Mouse (Mus musculus) stomach, embryonic 15.5 days (tissue): Measurements from ENCODE around the gene Defb18. TPM values are rescaled to one million over a fixed set of nuclear protein-coding genes. Genes with fewer than 3 reads are reported as not detected.
"Not testable (repeated sequence)": the region's sequence is repeated elsewhere in the genome, so short reads cannot be mapped to it uniquely, and the experiment has no call there.

Source experiments
- ATAC-seq: fragments of 200-750 bp; cut with Nextera tagmentation; 2 replicates; pipeline ENCODE4 v1.8.0; 2017; ENCODE audit warnings: low read depth, moderate number of reproducible peaks, moderate TSS enrichment; ENCODE audit not compliant: insufficient read depth, low FRiP score
- H3K27ac ChIP-seq: fragments of 300-500 bp; sonication (generic); 2 replicates; pipeline ENCODE4 v1.5.1; 2015; ENCODE audit warnings: mild to moderate bottlenecking, inconsistent platforms
- H3K27me3 ChIP-seq: fragments of 300-500 bp; sonication (generic); replicated peaks from 2 replicates; pipeline ENCODE4 v1.6.1; 2015; ENCODE audit warnings: inconsistent platforms
- H3K36me3 ChIP-seq: fragments of 300-500 bp; sonication (generic); 2 replicates; pipeline ENCODE4 v1.6.1; 2015; ENCODE audit warnings: inconsistent platforms
- H3K4me1 ChIP-seq: fragments of 300-500 bp; sonication (generic); 2 replicates; pipeline ENCODE4 v1.6.1; 2015; ENCODE audit warnings: inconsistent platforms
- H3K4me2 ChIP-seq: fragments of 300-500 bp; sonication (generic); 2 replicates; pipeline ENCODE4 v1.6.1; 2015; ENCODE audit warnings: mild to moderate bottlenecking, inconsistent platforms
- H3K4me3 ChIP-seq: fragments of 300-500 bp; sonication (generic); replicated peaks from 2 replicates; pipeline ENCODE4 v1.5.1; 2015; ENCODE audit warnings: inconsistent platforms
- H3K9ac ChIP-seq: fragments of 300-500 bp; sonication (generic); 2 replicates; pipeline ENCODE4 v1.6.1; 2015; ENCODE audit warnings: inconsistent platforms
- H3K9me3 ChIP-seq: fragments of 300-500 bp; sonication (generic); 2 replicates; pipeline ENCODE4 v1.6.1; 2016; ENCODE audit warnings: inconsistent platforms
- WGBS: fragments of 180-500 bp; shearing (Covaris S2); methylation state at CpG from one replicate; pipeline ENCODE4 v1.1.7; 2015; 5-methylcytosine and 5-hydroxymethylcytosine counted together
- polyA plus RNA-seq: library from polyadenylated mRNA; unstranded; fragments of >200 nt; fragmentation: Nextera tagmentation; extraction: Ambion mirVana; gene quantifications from 2 replicates; pipeline ENCODE4 v1.2.1, GENCODE M21; 2015

Gene Defb18
- not detected in 2 replicates for polyA plus RNA-seq

DNA sequence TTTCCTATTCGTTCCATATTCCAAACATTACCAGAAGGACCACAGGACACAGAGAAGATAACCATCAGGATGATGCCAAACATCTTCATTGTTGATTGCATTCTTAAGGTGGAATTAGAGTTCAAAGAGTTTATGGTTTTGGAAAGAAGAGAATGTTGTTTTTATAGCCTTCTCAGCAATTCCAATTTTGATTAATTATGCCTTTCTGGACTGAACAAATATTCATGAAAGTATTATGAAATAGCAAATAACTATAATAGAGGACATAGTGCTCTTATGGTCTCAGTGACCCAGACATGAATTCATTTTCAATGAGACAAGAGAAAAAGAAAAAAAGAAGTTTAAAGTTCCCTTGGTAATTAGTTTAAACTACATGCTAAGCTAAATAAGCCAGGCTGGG lies at the start of gene Defb18:
Gene Defb18 (minus strand): TSS at position 101 of the 400 bp plus-strand sequence.
- no peak within 1 kb of the TSS for H3K4me2 ChIP-seq
- no peaks in the 10 kb centered on the region for H3K4me1 ChIP-seq
- no peak for ATAC-seq
- H3K27me3 ChIP-seq = no peaks in the 10 kb centered on the region
- H3K9me3 ChIP-seq = no peaks in the 10 kb centered on the region
- H3K9ac ChIP-seq = no peak within 1 kb of the TSS
- no peak within 1 kb of the TSS for H3K4me3 ChIP-seq
- H3K36me3 ChIP-seq = no peaks in the 10 kb centered on the region
- H3K27ac ChIP-seq = no peak within 1 kb of the TSS
- WGBS = 69% methylated on average over 1 of the region's 1 CpGs

DNA sequence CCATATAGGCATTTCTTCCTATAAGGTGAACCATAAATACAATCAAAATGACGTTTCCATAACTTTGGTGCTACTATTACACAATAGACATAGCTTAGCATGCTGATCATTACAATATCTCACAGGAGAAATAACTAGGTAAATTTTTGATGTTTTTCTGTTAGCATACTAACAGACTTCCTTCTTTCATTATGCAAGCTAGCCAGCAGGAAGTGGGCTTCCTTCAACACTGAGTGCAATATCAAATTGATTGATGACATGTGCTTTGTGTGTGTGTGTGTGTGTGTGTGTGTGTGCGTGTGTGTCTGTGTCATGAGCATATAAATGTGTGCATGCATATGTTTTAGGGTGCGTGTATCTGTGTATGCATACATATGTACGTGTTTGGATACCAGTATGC lies 33.9 kb upstream of the Defb18 start:
- no peaks in the 10 kb centered on the region for H3K27me3 ChIP-seq
- no peak overlapping the region for H3K4me3 ChIP-seq
- H3K9ac ChIP-seq = no peak overlapping the region
- H3K9me3 ChIP-seq = no peaks in the 10 kb centered on the region
- no peaks in the 10 kb centered on the region for H3K4me1 ChIP-seq
- no peak overlapping the region for H3K4me2 ChIP-seq
- ATAC-seq = no peak
- H3K36me3 ChIP-seq = no peaks in the 10 kb centered on the region
- 75% methylated on average over 4 of the region's 4 CpGs for WGBS
- no peak overlapping the region for H3K27ac ChIP-seq

- no peak overlapping the region for H3K9ac ChIP-seq
- no peaks in the 10 kb centered on the region for H3K4me1 ChIP-seq
- no peak overlapping the region for H3K4me2 ChIP-seq
- no peaks in the 10 kb centered on the region for H3K9me3 ChIP-seq
- ATAC-seq = no peak
- WGBS = 83% methylated on average over 5 of the region's 5 CpGs
- H3K27ac ChIP-seq = no peak overlapping the region
- H3K36me3 ChIP-seq = no peaks in the 10 kb centered on the region
- H3K4me3 ChIP-seq = no peak overlapping the region
- H3K27me3 ChIP-seq = no peaks in the 10 kb centered on the region
Observed at GRCm38 (mm10) chr1:18268845-18269244, 31.6 kb upstream of the Defb18 start.

GRCm38 (mm10) chr1:18265038-18265437 lies 27.8 kb upstream of the Defb18 start, which contains the start of gene Defb41:
Defb41 (minus strand) TSS chr1:18265138.
- Histone ChIP-seq H3K36me3 (no peaks in the 10 kb centered on the region), H3K4me3 (no peak within 1 kb of the TSS), H3K27me3 (no peaks in the 10 kb centered on the region), H3K9ac (no peak within 1 kb of the TSS), H3K27ac (no peak within 1 kb of the TSS), H3K4me2 (no peak within 1 kb of the TSS), H3K9me3 (no peaks in the 10 kb centered on the region), H3K4me1 (no peaks in the 10 kb centered on the region)
- ATAC-seq = no peak

DNA sequence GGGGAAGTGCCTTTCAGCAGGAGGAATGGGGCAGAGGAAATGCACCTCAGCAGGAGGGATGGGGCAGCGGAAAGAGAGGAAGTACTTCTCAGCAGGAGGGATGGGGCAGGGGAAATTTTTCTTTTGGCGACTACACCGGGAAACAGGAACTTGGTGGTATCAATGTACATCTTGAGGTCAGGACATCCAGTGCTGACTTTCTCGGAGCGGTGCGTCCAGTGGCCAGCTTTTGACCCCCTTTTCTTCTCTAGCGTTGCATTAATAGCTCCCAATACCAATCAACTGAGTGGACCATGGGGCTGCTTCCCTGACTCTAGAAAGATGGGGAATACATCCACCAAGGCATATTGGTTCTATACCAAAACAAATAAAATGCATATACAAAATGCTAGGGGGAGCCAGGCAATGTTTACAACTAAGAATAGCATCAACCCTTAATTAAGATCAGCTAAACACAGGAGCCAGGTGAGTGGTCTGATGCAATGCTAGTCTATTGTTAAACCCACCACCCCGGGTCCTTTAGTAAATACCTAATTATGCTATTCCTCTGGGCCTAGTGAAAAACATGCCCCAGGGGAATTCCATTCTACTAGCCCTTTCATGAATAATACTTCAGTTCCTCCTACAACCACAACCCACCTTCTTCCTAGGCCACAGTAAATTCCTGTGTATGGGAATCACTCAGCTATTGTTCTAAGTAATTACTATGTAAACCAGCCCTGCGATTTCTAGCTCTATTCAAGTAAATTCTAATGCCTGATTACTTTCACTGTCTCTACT lies 8.7 kb upstream of the Defb18 start:
- H3K27ac ChIP-seq, H3K4me1 ChIP-seq, H3K36me3 ChIP-seq, H3K4me2 ChIP-seq, H3K4me3 ChIP-seq, ATAC-seq, H3K9ac ChIP-seq, H3K9me3 ChIP-seq, H3K27me3 ChIP-seq: not testable (repeated sequence)
- 88% methylated on average over 9 of the region's 9 CpGs for WGBS

- ATAC-seq = no peak
Observed at GRCm38 (mm10) chr1:18223385-18223945, 13.8 kb downstream of the Defb18 start.

DNA sequence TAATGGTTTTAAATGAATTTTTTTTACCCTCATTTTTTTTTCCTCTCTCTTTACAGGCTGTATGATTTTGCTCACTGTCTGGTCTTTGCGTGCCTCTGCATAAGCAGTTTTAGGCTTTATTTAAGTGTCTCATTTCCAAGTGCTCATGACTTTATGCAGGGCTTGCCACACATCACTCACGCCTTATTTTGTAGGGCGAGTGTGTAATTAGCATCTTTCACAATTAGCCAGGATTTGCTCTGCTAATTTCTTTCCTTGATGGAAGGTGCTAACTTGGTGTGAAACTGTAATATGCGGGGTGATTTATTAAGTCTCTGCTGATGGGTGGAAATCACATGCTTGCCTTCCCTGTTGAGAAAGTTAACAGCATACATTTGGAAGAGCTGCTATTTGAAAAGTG lies 45.5 kb downstream of the Defb18 start:
- ATAC-seq = no peak
- Histone ChIP-seq H3K4me1 (no peaks in the 10 kb centered on the region), H3K9me3 (no peaks in the 10 kb centered on the region), H3K4me3 (no peak overlapping the region), H3K4me2 (no peak overlapping the region), H3K27ac (no peak overlapping the region), H3K27me3 (no peaks in the 10 kb centered on the region), H3K36me3 (no peaks in the 10 kb centered on the region), H3K9ac (no peak overlapping the region)
- WGBS = 41% methylated on average over 4 of the region's 4 CpGs

More at GRCm38 (mm10) chr1:18223385-18223945, 13.8 kb downstream of the Defb18 start:
- Histone ChIP-seq H3K27ac (no peak overlapping the region), H3K4me2 (no peak overlapping the region), H3K9me3 (no peaks in the 10 kb centered on the region), H3K4me3 (no peak overlapping the region), H3K36me3 (no peaks in the 10 kb centered on the region), H3K9ac (no peak overlapping the region), H3K27me3 (no peaks in the 10 kb centered on the region), H3K4me1 (no peaks in the 10 kb centered on the region)
- 8% methylated on average over 3 of the region's 3 CpGs for WGBS

GRCm38 (mm10) chr1:18190714-18191712 lies 46.2 kb downstream of the Defb18 start:
- Histone ChIP-seq H3K4me2 (no peak overlapping the region), H3K9ac (no peak overlapping the region), H3K9me3 (no peaks in the 10 kb centered on the region), H3K4me1 (no peaks in the 10 kb centered on the region), H3K4me3 (no peak overlapping the region), H3K27ac (no peak overlapping the region), H3K27me3 (no peaks in the 10 kb centered on the region), H3K36me3 (no peaks in the 10 kb centered on the region)
- 15% methylated on average over 1 of the region's 1 CpGs for WGBS
- no peak for ATAC-seq

Other genes with a start within 250 kb of the Defb18 start
- not detected in 2 replicates for gene Crisp4, start 91.5 kb downstream of the Defb18 start, polyA plus RNA-seq
- gene Defb41, start 27.7 kb upstream of the Defb18 start, polyA plus RNA-seq = not detected in 2 replicates